Mouse (Mus musculus) brain, embryonic 14.5 days (tissue): ENCODE results near the gene Slc6a19. TPM values are rescaled to one million over a fixed set of nuclear protein-coding genes. Genes with fewer than 3 reads are reported as not detected.
"Not testable (repeated sequence)": the region's sequence is repeated elsewhere in the genome, so short reads cannot be mapped to it uniquely, and the experiment has no call there.

Experiments used
- DNase-seq: peaks from one replicate; pipeline ENCODE4 v3.0.0-alpha.2; 2011; ENCODE audit warnings: low read depth
- CTCF ChIP-seq: fragments of 200-500 bp; IDR thresholded peaks from 2 replicates; pipeline ENCODE4 v1.5.1; 2012; ENCODE audit warnings: inconsistent platforms, mild to moderate bottlenecking, moderate library complexity, borderline replicate concordance; ENCODE audit not compliant: insufficient read depth, insufficient read length; ENCODE audit errors: extremely low read depth
- POLR2A ChIP-seq: fragments of 200-500 bp; IDR thresholded peaks from 2 replicates; pipeline ENCODE4 v1.6.1; 2012; ENCODE audit warnings: mild to moderate bottlenecking, inconsistent platforms, borderline replicate concordance; ENCODE audit not compliant: poor library complexity, insufficient read depth, insufficient read length, severe bottlenecking; ENCODE audit errors: extremely low read depth
- polyA plus RNA-seq: library from polyadenylated mRNA; depleted of rRNA; stranded (reverse); fragments of >200 nt; gene quantifications from 2 replicates; pipeline ENCODE4 v1.2.3, GENCODE M21; 2012; rRNA removed

Slc6a19 gene
- polyA plus RNA-seq = 0.19 and 0.45 TPM in 2 replicates

GRCm38 (mm10) chr13:73704694-73705325 is at the start of gene Slc6a19:
Slc6a19 (minus strand) TSS chr13:73704865.
- TF ChIP-seq POLR2A (no peak), CTCF (no peak)
- DNase-seq = peak; percentile 63

- no peak for TF ChIP-seq POLR2A
- TF ChIP-seq CTCF = no peak
- DNase-seq = no peak
Measured at GRCm38 (mm10) chr13:73751284-73751683, 46.6 kb upstream of the Slc6a19 start.

- DNase-seq = no peak
- TF ChIP-seq CTCF (no peak), POLR2A (no peak)
Measured at GRCm38 (mm10) chr13:73750435-73750834, 45.8 kb upstream of the Slc6a19 start.

- DNase-seq = peak; percentile 48
- TF ChIP-seq POLR2A = no peak
- TF ChIP-seq CTCF = no peak
Measured at GRCm38 (mm10) chr13:73748663-73749440, 44.2 kb upstream of the Slc6a19 start.

GRCm38 (mm10) chr13:73743662-73744061 is 39.0 kb upstream of the Slc6a19 start:
- no peak for TF ChIP-seq POLR2A
- no peak for TF ChIP-seq CTCF

GRCm38 (mm10) chr13:73742944-73743343 is 38.3 kb upstream of the Slc6a19 start:
- DNase-seq = peak; percentile 24
- no peak for TF ChIP-seq CTCF

More at GRCm38 (mm10) chr13:73743662-73744061, 39.0 kb upstream of the Slc6a19 start:
- DNase-seq = no peak

GRCm38 (mm10) chr13:73740399-73740944 is 35.8 kb upstream of the Slc6a19 start:
- DNase-seq = not testable (repeated sequence)

GRCm38 (mm10) chr13:73736943-73737342 is 32.3 kb upstream of the Slc6a19 start:
- no peak for DNase-seq
- TF ChIP-seq CTCF = no peak
- TF ChIP-seq POLR2A = no peak

GRCm38 (mm10) chr13:73735928-73736327 is 31.3 kb upstream of the Slc6a19 start:
- TF ChIP-seq POLR2A (no peak), CTCF (no peak)

GRCm38 (mm10) chr13:73735270-73735669 is 30.6 kb upstream of the Slc6a19 start:
- TF ChIP-seq POLR2A (no peak), CTCF (no peak)
- no peak for DNase-seq

More at GRCm38 (mm10) chr13:73735928-73736327, 31.3 kb upstream of the Slc6a19 start:
- DNase-seq = no peak

- TF ChIP-seq POLR2A (no peak), CTCF (no peak)
- no peak for DNase-seq
Measured at GRCm38 (mm10) chr13:73734379-73734778, 29.7 kb upstream of the Slc6a19 start.
